Mouse (Mus musculus): ENCODE data around the gene Myom3. TPM values are rescaled to one million over a fixed set of nuclear protein-coding genes. Genes with fewer than 3 reads are reported as not detected.

Myom3 gene
- polyA plus RNA-seq, 1 experiment from 2014 or later = 0.05 TPM

DNA sequence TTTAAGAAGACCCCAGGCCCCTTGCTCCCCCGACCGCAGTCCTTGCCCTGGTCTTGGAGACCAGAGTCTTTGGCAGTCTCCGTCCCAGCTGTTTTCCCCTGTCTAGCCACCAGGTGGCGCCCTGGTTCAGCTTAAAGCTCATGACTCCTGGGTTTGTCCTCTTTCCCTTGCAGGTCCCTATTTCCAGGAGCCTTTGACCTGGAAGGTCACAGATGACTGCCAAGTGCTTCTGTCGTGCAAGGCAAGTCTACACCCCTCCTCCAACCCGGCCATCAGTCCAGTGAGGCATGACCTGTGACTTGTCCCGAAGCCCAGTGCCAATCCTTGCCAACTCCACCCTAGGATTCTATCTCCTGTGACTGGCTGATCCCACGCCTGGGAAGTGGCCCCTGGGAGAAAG lies 42.0 kb downstream of the Myom3 start:
- 23% methylated on average over 8 of the region's 8 CpGs for WGBS
- H3K9ac ChIP-seq (ENCODE audit: low read length) = no peak overlapping the region
- H3K9me3 ChIP-seq (ENCODE audit: control insufficient read depth, low read length) = no peaks in the 10 kb centered on the region
- DNase-seq (ENCODE audit: low spot score) = peak; percentile 95
- no peak overlapping the region for H3K4me3 ChIP-seq (ENCODE audit: low read depth, low read length)
- ATAC-seq (ENCODE audit: insufficient number of reproducible peaks, low FRiP score, low TSS enrichment, low read depth) = no peak
- H3K4me2 ChIP-seq (ENCODE audit: low read depth, severe bottlenecking) = no peak overlapping the region
- no peaks in the 10 kb centered on the region for H3K4me1 ChIP-seq (ENCODE audit: control insufficient read depth, insufficient read depth, low read length)
- no peaks in the 10 kb centered on the region for H3K27me3 ChIP-seq (ENCODE audit: control insufficient read depth, insufficient read depth, low read length)
- H3K36me3 ChIP-seq (ENCODE audit: control insufficient read depth, insufficient read depth, low read length) = no peaks in the 10 kb centered on the region
- H3K27ac ChIP-seq (replicated peaks; ENCODE audit: low read depth, low read length) = no peak overlapping the region

DNA sequence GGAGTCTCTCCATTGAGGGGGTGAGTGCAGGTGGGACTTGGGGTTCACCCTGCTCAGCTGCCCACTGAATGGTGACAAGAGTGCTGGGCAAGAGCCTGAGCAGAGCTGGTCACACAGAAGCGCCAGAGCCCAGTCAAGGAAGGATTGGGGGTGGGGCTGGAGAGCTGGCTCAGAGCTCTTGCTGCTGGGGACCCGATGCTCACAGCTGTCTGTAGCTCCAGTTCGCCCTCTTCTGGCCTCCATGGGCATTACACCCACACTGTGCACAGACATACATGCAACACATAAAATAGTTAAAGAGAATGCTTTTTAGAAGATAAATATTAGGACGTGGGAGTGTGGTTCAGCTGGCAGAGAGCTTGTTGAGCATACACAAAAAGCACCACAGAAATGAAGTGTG lies 43.8 kb downstream of the Myom3 start:
- Histone ChIP-seq H3K36me3 (ENCODE audit: control insufficient read depth, insufficient read depth, low read length) (no peaks in the 10 kb centered on the region), H3K27me3 (ENCODE audit: control insufficient read depth, insufficient read depth, low read length) (no peaks in the 10 kb centered on the region), H3K9me3 (ENCODE audit: control insufficient read depth, low read length) (no peaks in the 10 kb centered on the region), H3K4me3 (ENCODE audit: low read depth, low read length) (no peak overlapping the region), H3K4me1 (ENCODE audit: control insufficient read depth, insufficient read depth, low read length) (no peaks in the 10 kb centered on the region), H3K9ac (ENCODE audit: low read length) (no peak overlapping the region), H3K27ac (replicated peaks; ENCODE audit: low read depth, low read length) (no peak overlapping the region), H3K4me2 (ENCODE audit: low read depth, severe bottlenecking) (no peak overlapping the region)
- DNase-seq (ENCODE audit: low spot score) (peak; percentile 45), ATAC-seq (ENCODE audit: insufficient number of reproducible peaks, low FRiP score, low TSS enrichment, low read depth) (no peak)
- 52% methylated on average over 4 of the region's 4 CpGs for WGBS

- H3K4me3 ChIP-seq (ENCODE audit: low read depth, low read length) = no peak overlapping the region
- no peaks in the 10 kb centered on the region for H3K9me3 ChIP-seq (ENCODE audit: control insufficient read depth, low read length)
- no peak for ATAC-seq (ENCODE audit: insufficient number of reproducible peaks, low FRiP score, low TSS enrichment, low read depth)
- no peak for DNase-seq (ENCODE audit: low spot score)
- H3K4me2 ChIP-seq (ENCODE audit: low read depth, severe bottlenecking) = no peak overlapping the region
- H3K27me3 ChIP-seq (ENCODE audit: control insufficient read depth, insufficient read depth, low read length) = no peaks in the 10 kb centered on the region
- H3K9ac ChIP-seq (ENCODE audit: low read length) = no peak overlapping the region
- H3K27ac ChIP-seq (replicated peaks; ENCODE audit: low read depth, low read length) = no peak overlapping the region
- H3K4me1 ChIP-seq (ENCODE audit: control insufficient read depth, insufficient read depth, low read length) = no peaks in the 10 kb centered on the region
- WGBS = 86% methylated on average over 5 of the region's 5 CpGs
- no peaks in the 10 kb centered on the region for H3K36me3 ChIP-seq (ENCODE audit: control insufficient read depth, insufficient read depth, low read length)
Observed at GRCm38 (mm10) chr4:135804169-135804568, 44.7 kb downstream of the Myom3 start.

- no peak for ATAC-seq (ENCODE audit: insufficient number of reproducible peaks, low FRiP score, low TSS enrichment, low read depth)
- no peak overlapping the region for H3K9ac ChIP-seq (ENCODE audit: low read length)
- WGBS = 84% methylated on average over 7 of the region's 7 CpGs
- H3K27ac ChIP-seq (replicated peaks; ENCODE audit: low read depth, low read length) = no peak overlapping the region
- no peaks in the 10 kb centered on the region for H3K27me3 ChIP-seq (ENCODE audit: control insufficient read depth, insufficient read depth, low read length)
- H3K36me3 ChIP-seq (ENCODE audit: control insufficient read depth, insufficient read depth, low read length) = no peaks in the 10 kb centered on the region
- DNase-seq (ENCODE audit: low spot score) = no peak
- H3K4me2 ChIP-seq (ENCODE audit: low read depth, severe bottlenecking) = no peak overlapping the region
- H3K4me1 ChIP-seq (ENCODE audit: control insufficient read depth, insufficient read depth, low read length) = no peaks in the 10 kb centered on the region
- H3K9me3 ChIP-seq (ENCODE audit: control insufficient read depth, low read length) = no peaks in the 10 kb centered on the region
- H3K4me3 ChIP-seq (ENCODE audit: low read depth, low read length) = no peak overlapping the region
Observed at GRCm38 (mm10) chr4:135814896-135815295, 55.4 kb downstream of the Myom3 start.

GRCm38 (mm10) chr4:135816905-135817622 lies 57.5 kb downstream of the Myom3 start:
- H3K4me1 ChIP-seq (ENCODE audit: control insufficient read depth, insufficient read depth, low read length) = no peaks in the 10 kb centered on the region
- no peak overlapping the region for H3K27ac ChIP-seq (replicated peaks; ENCODE audit: low read depth, low read length)
- no peak overlapping the region for H3K9ac ChIP-seq (ENCODE audit: low read length)
- H3K36me3 ChIP-seq (ENCODE audit: control insufficient read depth, insufficient read depth, low read length) = no peaks in the 10 kb centered on the region
- no peaks in the 10 kb centered on the region for H3K27me3 ChIP-seq (ENCODE audit: control insufficient read depth, insufficient read depth, low read length)
- no peaks in the 10 kb centered on the region for H3K9me3 ChIP-seq (ENCODE audit: control insufficient read depth, low read length)
- no peak overlapping the region for H3K4me2 ChIP-seq (ENCODE audit: low read depth, severe bottlenecking)
- ATAC-seq (ENCODE audit: insufficient number of reproducible peaks, low FRiP score, low TSS enrichment, low read depth) (no peak), DNase-seq (ENCODE audit: low spot score) (peak; percentile 63)
- WGBS = 44% methylated on average over 12 of the region's 12 CpGs
- no peak overlapping the region for H3K4me3 ChIP-seq (ENCODE audit: low read depth, low read length)

DNA sequence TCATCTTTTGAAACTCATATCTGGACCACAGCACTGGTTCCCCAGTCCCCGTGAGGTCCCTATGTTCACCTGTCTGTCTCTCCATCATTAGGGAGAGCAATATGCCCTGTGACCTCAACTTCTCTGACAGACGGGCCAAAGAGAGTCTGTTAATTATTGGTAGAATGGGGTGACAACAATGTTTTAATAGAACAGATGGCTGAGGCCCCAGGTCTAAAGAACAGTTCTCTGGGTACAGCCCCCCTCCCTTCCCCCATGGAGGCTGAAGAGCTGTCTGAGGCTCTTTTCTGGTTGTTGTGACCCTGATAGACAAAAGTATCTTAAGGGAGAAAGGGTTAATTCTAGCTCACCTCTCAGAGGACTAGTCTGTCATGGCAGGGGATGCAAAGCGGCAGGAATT lies 58.9 kb downstream of the Myom3 start:
- H3K27ac ChIP-seq (replicated peaks; ENCODE audit: low read depth, low read length) = no peak overlapping the region
- H3K4me3 ChIP-seq (ENCODE audit: low read depth, low read length) = no peak overlapping the region
- 76% methylated on average over 3 of the region's 3 CpGs for WGBS
- H3K4me2 ChIP-seq (ENCODE audit: low read depth, severe bottlenecking) = no peak overlapping the region
- H3K9me3 ChIP-seq (ENCODE audit: control insufficient read depth, low read length) = no peaks in the 10 kb centered on the region
- H3K36me3 ChIP-seq (ENCODE audit: control insufficient read depth, insufficient read depth, low read length) = no peaks in the 10 kb centered on the region
- H3K27me3 ChIP-seq (ENCODE audit: control insufficient read depth, insufficient read depth, low read length) = no peaks in the 10 kb centered on the region
- no peak overlapping the region for H3K9ac ChIP-seq (ENCODE audit: low read length)
- ATAC-seq (ENCODE audit: insufficient number of reproducible peaks, low FRiP score, low TSS enrichment, low read depth) (no peak), DNase-seq (ENCODE audit: low spot score) (no peak)
- no peaks in the 10 kb centered on the region for H3K4me1 ChIP-seq (ENCODE audit: control insufficient read depth, insufficient read depth, low read length)

GRCm38 (mm10) chr4:135819826-135820526 lies 60.5 kb downstream of the Myom3 start:
- DNase-seq (ENCODE audit: low spot score) (peak; percentile 30), ATAC-seq (ENCODE audit: insufficient number of reproducible peaks, low FRiP score, low TSS enrichment, low read depth) (no peak)
- no peaks in the 10 kb centered on the region for H3K27me3 ChIP-seq (ENCODE audit: control insufficient read depth, insufficient read depth, low read length)
- H3K27ac ChIP-seq (replicated peaks; ENCODE audit: low read depth, low read length) = no peak overlapping the region
- H3K4me3 ChIP-seq (ENCODE audit: low read depth, low read length) = no peak overlapping the region
- H3K36me3 ChIP-seq (ENCODE audit: control insufficient read depth, insufficient read depth, low read length) = no peaks in the 10 kb centered on the region
- H3K4me1 ChIP-seq (ENCODE audit: control insufficient read depth, insufficient read depth, low read length) = no peaks in the 10 kb centered on the region
- no peak overlapping the region for H3K4me2 ChIP-seq (ENCODE audit: low read depth, severe bottlenecking)
- no peak overlapping the region for H3K9ac ChIP-seq (ENCODE audit: low read length)
- 69% methylated on average over 17 of the region's 17 CpGs for whole genome bisulfite sequencing
- H3K9me3 ChIP-seq (ENCODE audit: control insufficient read depth, low read length) = no peaks in the 10 kb centered on the region

- Histone ChIP-seq H3K4me1 (ENCODE audit: control insufficient read depth, insufficient read depth, low read length) (no peaks in the 10 kb centered on the region), H3K9me3 (ENCODE audit: control insufficient read depth, low read length) (no peaks in the 10 kb centered on the region), H3K4me2 (ENCODE audit: low read depth, severe bottlenecking) (no peak overlapping the region), H3K9ac (ENCODE audit: low read length) (no peak overlapping the region), H3K4me3 (ENCODE audit: low read depth, low read length) (no peak overlapping the region), H3K27me3 (ENCODE audit: control insufficient read depth, insufficient read depth, low read length) (no peaks in the 10 kb centered on the region), H3K27ac (replicated peaks; ENCODE audit: low read depth, low read length) (no peak overlapping the region), H3K36me3 (ENCODE audit: control insufficient read depth, insufficient read depth, low read length) (no peaks in the 10 kb centered on the region)
- DNase-seq (ENCODE audit: low spot score) (no peak), ATAC-seq (ENCODE audit: insufficient number of reproducible peaks, low FRiP score, low TSS enrichment, low read depth) (no peak)
- WGBS = 86% methylated on average over 4 of the region's 4 CpGs
Observed at GRCm38 (mm10) chr4:135821772-135822171, 62.3 kb downstream of the Myom3 start.

All from limb, embryonic 11.5 days (tissue).